Mouse (Mus musculus): ENCODE measurements around the gene Spef1.
"Not testable (repeated sequence)": the region's sequence is repeated elsewhere in the genome, so short reads cannot be mapped to it uniquely, and the experiment has no call there.

Spef1 gene

DNA sequence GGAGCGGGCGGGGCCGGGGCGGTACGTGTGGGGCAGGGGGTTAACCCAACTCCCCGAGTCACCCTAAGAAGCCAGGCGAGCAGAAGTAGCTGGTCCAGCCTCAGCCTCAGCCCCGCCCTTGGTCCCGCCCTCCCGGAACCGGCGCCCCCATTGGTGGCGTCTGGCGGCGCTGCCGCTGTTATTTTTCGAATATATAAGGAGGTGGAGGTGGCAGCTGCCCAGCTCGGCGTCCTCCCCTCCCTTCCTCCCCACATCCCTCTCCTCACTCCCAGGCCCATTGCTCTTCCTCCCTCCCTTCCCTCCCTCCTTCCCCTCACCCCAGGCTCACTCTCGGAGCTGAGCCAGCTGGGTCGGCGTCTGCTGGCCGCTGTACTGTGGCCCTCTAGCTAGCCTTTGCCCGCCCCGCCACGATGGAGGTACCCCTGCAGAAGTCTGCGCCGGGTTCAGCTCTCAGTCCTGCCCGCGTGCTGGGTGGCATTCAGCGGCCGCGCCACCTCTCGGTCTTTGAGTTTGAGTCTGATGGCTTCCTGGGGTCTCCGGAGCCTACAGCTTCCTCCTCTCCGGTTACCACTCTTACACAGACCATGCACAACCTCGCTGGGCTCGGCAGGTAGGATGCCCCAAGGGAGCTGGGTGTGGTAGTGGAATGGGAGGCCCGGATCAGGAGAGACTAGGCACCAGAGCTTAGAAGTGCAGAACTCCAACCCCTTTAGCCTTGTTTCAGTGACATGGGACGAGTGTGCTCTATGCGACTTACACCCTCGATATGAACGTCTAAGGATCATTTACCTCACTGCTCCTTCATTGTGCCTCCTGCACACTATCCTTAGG, at the start of gene Spef1, which contains the start of gene Cdc25b:
Gene Spef1, minus strand, starts transcription at position 512 of the 831 bp plus-strand sequence.
Gene Cdc25b, plus strand, starts transcription at position 179 of the 831 bp plus-strand sequence.
- peak; percentile 90 for DNase-seq

DNA sequence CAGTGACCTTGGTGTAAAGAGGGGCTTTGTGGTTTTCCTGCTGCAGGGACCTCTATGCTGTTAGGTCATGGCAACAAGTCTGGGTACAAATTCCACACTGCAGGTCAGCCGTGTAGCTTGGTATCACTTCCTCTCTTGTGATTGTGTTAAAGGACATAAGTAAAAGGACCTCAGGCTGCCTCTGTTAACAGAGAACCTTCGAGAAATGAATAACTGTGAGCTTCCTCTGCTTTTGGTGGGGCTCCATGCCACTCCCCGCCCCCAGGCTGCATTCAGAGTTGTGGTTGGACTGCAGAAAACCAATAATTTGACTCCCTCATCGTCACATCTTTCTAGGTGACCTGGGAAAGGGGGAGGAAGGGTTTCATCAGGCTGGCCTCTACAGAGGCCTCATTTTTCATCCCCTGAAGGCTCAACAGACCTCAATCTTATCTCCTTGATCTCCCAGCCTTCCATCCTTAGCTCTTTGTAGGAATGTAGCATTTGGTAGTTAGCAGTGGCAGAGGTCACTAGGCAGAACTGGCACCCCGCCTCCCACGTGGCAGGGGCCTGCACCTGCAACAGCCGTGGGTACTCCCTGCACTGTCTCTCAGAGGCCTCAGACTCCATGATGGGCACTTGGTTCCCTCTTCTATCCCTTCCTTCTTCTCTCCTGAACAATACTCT, 48.0 kb upstream of the Spef1 start:
- DNase-seq, result no peak

DNA sequence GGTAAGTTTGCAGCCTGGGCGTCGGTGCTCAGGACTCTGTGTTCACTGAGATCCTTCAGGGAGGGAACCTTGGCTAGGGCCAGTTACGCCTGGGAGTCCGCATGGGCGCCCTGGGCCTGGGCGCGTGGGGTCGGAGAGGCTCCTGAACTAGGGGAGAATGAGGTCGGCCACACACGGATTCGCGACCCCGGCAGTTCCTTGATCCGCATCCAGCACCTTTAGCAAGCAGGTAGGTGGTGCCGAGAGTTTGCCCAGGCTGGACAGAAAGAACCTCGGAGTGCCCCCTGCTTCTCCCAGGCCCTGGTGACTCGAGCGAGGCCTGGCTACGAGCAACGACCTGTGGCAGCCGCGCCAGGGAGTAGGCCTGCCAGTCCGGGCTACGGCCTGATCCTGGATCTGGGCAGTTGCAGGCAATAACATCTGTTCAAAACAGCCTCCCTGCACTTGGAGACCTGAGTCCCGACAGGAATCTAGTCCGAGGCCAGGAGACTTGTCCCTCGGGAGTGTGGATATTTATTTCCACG, 47.1 kb upstream of the Spef1 start:
- no peak for DNase-seq

- DNase-seq, result peak; percentile 96
These were observed 46.4 kb upstream of the Spef1 start, which contains the start of gene Mavs for GRCm38 (mm10) chr2:131233307-131234126. Mavs (plus strand) TSS chr2:131234063.

DNA sequence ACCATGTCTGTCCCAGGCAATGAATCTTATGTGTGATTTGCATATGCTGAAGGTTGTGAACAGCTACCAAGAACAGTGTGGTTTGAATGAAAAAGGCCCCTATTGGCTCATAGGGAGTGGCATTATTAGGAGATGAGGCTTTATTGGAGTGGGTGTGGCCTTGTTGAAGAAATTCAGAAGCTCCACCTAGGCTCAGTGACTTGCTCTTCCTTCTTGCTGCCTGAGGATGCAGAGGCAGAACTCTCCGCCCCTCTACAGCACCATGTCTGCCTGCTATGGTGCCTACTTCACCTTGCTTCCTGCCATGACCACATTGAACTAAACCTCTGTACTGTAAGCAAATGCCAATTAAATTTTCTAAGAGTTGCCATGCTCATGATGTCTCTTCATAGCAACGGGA, 45.5 kb upstream of the Spef1 start:
- no peak for DNase-seq

DNA sequence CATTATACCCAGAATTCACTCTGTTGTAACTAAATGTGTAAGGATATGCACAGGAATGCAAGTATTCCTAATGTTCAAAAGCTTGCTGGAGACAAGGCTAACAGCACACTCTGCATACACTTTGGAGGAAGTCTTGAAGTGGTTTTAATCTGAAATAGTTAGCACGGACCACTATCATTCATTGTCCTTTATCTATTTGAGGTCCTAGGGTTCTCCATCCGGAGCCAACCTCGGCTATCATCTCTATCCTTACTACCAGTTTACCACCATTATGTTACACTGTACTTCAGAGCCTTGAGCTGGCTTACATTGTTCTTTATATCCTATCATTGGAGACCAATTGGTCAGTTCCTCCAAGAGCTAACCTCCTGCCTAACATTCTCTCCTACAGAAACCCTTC, 40.2 kb upstream of the Spef1 start:
- no peak for DNase-seq

GRCm38 (mm10) chr2:131226669-131227068, 39.6 kb upstream of the Spef1 start:
- not testable (repeated sequence) for DNase-seq

DNA sequence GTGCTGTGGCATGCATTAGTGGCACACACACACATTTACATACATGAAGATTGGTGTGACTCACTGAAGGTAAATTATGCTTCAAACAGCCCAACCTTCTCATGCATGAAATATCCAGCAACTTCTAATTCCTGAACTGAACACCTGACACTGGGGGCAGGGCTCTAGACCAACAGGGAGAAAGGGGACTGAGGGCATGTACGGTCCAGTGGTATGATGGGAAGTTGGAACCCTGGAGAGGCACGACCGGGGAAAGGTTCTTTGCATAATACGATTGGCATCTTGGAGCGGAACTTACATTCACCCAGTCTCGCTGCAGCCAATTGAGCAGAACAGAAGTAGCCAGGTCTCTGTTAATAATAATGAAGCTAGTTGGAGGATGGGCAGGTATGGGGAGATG, 38.1 kb upstream of the Spef1 start:
- no peak for DNase-seq

DNA sequence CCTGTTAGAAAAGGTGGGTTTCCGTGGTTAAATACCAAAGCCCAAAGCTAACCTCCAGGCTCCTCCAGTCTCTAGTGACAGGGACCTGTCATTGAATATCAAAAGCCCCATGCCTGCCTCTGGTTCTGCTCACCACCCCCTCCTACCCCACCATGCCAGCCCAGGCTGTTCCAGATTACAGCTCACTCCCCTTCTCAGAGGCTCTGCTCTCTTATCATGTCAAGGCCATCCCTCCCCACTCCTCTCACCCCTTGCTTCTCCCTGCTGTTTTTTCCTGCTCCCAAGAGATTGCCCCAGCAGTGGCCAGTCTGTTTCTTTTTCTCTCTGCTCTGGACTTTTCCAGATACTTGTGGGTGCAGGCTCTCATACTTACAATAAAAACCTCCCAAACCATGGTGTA, 36.5 kb upstream of the Spef1 start:
- no peak for DNase-seq

- no peak for DNase-seq
These were observed 35.5 kb upstream of the Spef1 start for GRCm38 (mm10) chr2:131222562-131222961.

- DNase-seq, result no peak
These were observed 34.9 kb upstream of the Spef1 start for GRCm38 (mm10) chr2:131221853-131222515.

DNA sequence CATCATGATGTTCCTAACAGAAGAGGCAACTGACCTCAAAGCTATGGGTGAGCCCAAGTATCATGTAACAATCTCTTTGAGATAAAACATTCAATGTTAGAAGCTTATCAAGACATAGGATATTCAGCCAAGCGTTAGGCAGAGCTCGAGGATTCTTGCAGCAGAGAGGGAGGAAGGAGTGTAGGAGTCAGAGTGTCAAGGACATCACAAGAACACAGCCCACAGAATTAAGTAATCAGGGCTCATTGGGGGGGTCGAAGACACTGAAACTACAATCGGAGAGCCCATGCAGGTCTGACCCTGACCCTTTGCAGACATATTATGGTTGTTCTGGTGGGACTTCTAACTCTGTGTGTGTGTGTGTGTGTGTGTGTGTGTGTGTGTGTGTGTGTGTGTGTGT, 32.9 kb upstream of the Spef1 start:
- DNase-seq, result no peak

- no peak for DNase-seq
These were observed 29.1 kb upstream of the Spef1 start for GRCm38 (mm10) chr2:131215941-131216858.

DNA sequence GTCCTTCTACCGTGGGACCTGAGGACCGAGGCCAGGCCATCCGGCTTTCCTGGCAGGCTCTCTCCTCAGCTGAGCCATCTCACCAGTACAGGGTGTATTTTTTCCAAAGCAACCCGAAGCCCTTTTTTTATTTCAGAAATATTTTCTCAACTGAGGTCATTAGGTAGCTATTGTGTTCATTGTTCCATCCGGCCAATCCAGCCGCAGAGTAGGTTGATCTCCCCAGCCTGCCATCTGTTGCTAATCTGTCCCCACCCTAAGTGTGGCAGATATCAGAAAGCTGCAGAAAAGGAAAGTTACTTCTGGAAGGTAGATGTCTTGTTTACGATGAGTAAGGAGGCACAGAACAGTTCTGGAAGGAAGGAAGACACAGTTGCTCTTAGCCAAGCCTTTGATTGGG, 26.7 kb upstream of the Spef1 start:
- DNase-seq, result no peak

DNA sequence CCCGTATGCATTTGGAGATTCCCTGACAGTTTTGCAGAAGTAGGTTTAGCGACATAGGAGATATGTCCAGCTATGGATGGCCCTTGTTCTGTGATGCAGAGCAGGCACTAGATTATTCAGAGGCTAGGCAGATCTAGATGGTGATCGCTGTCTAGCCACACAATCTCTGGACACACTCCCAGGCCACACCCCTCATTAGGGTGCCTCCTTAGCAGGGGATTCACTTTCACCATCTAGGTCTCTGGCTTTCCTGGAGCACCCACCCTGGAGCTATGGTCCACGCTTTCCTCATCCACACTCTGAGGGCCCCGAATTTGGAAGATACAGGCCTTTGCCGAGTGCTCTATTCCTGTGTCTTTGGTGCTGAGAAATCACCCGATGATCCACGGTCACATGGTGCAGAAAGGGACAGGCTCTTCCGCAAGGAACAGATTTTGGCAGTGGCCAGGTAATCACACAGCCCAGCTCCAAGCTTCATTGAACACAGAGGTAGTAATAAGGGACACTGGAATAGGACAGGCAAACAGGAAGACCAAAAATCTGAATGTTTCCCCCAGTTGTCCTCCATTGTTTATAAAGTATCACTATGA, 24.0 kb upstream of the Spef1 start:
- DNase-seq, result no peak

- DNase-seq, result peak; percentile 95
These were observed 23.1 kb upstream of the Spef1 start for GRCm38 (mm10) chr2:131209969-131210792.

DNA sequence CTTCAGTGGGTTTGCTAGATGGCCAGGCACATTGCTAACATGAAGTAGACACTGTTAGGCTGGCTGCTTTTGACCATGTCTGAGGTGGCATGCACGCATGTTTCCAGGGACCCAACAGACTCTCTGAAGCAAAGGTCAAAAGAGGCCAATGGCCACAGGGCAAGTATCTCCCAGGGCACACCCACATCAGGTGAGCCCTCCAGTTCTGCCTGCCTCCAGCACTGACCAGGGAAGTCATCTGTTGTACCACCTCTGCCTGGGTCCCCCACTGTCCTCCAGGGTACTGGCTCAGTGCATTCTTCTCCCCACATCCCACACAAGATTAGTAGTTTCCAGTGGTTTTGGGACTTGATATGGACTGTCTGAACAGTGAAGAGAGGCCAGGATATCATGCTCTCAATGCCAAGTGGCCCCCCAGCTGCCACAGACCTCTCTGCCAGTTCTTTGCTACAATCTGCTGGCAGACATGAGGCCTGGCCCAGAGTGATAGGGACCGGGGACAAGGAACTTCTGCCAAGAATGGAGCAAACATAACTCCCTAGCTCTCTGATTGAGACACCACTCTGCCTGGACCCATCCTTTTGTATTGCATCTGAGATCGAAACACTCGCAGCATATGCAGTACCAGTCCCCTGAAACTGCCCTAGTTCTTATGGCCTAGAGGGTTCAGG, 22.2 kb upstream of the Spef1 start:
- no peak for DNase-seq

GRCm38 (mm10) chr2:131208356-131208755, 21.3 kb upstream of the Spef1 start:
- no peak for DNase-seq

- DNase-seq, result no peak
These were observed 19.7 kb upstream of the Spef1 start, which contains the start of gene Ap5s1 for GRCm38 (mm10) chr2:131206778-131207177. Ap5s1 (plus strand) TSS chr2:131207078.
